Mouse (Mus musculus) MEL (cell line): ENCODE results near the gene Phf3. TPM values are rescaled to one million over a fixed set of nuclear protein-coding genes. Genes with fewer than 3 reads are reported as not detected.

Experiments used
- DNase-seq: peaks from one replicate; pipeline ENCODE4 v3.0.0; 2011; ENCODE audit warnings: low read depth, low spot score
- H3K27ac ChIP-seq: 2 replicates; pipeline ENCODE4 v1.5.1; 2012; ENCODE audit warnings: low read depth, mild to moderate bottlenecking, control low read depth, low read length, moderate library complexity; ENCODE audit not compliant: control insufficient read depth
- H3K27me3 ChIP-seq, 2 experiments: fragments of 150-350 bp in 1 of 2; sonication (generic) in 1 of 2; 2 replicates each; pipeline ENCODE4 v1.6.1; 2012; ENCODE audit warnings: low read length in 2 of 2, mild to moderate bottlenecking in 2 of 2, improper control_type of control experiment in 1 of 2, moderate library complexity in 1 of 2; ENCODE audit not compliant: insufficient read depth in 2 of 2, control insufficient read depth in 1 of 2
- H3K36me3 ChIP-seq, 2 experiments: 2 replicates each; pipeline ENCODE4 v1.6.1; 2012 to 2014; ENCODE audit warnings: low read length in 2 of 2, improper control_type of control experiment in 1 of 2, inconsistent platforms in 1 of 2, mild to moderate bottlenecking in 1 of 2; ENCODE audit not compliant: insufficient read depth in 2 of 2, control insufficient read depth in 1 of 2
- H3K4me1 ChIP-seq, 2 experiments: fragments of 150-350 bp in 1 of 2; sonication (generic) in 1 of 2; 2 replicates each; pipeline ENCODE4 v1.6.1; 2012; ENCODE audit warnings: low read length in 2 of 2, improper control_type of control experiment in 1 of 2, mild to moderate bottlenecking in 1 of 2; ENCODE audit not compliant: insufficient read depth in 2 of 2, control insufficient read depth in 1 of 2
- H3K4me3 ChIP-seq, 2 experiments: fragments of 150-350 bp in 1 of 2; sonication (generic) in 1 of 2; 2 replicates each; pipeline ENCODE4 v1.5.1; 2012; ENCODE audit warnings: low read depth in 2 of 2, low read length in 2 of 2, mild to moderate bottlenecking in 2 of 2, moderate library complexity in 2 of 2, control low read depth in 1 of 2, improper control_type of control experiment in 1 of 2; ENCODE audit not compliant: control insufficient read depth in 1 of 2, insufficient read depth in 1 of 2
- H3K79me2 ChIP-seq: 2 replicates; pipeline ENCODE4 v1.6.1; 2012; ENCODE audit warnings: mild to moderate bottlenecking, low read length, moderate library complexity; ENCODE audit not compliant: control insufficient read depth, poor library complexity, insufficient read depth
- H3K9ac ChIP-seq: 2 replicates; pipeline ENCODE4 v1.6.1; 2012; ENCODE audit warnings: low read depth, mild to moderate bottlenecking, control low read depth, low read length, moderate library complexity; ENCODE audit not compliant: control insufficient read depth, poor library complexity, severe bottlenecking
- H3K9me3 ChIP-seq: fragments of 150-350 bp; sonication (generic); replicated peaks from 2 replicates; pipeline ENCODE4 v1.6.1; 2012; ENCODE audit warnings: mild to moderate bottlenecking, low read length, improper control_type of control experiment, moderate library complexity; ENCODE audit not compliant: insufficient read depth
- BHLHE40 ChIP-seq: IDR thresholded peaks from 2 replicates; pipeline ENCODE4 v1.6.1; 2012; ENCODE audit warnings: low read depth, mild to moderate bottlenecking, inconsistent platforms, low read length, improper control_type of control experiment, borderline replicate concordance
- EP300 ChIP-seq, 2 experiments: IDR thresholded peaks; 2 replicates each; pipeline ENCODE4 v1.6.1; 2011; ENCODE audit warnings: improper control_type of control experiment in 2 of 2, low read length in 2 of 2, low read depth in 1 of 2, mild to moderate bottlenecking in 1 of 2
- ETS1 ChIP-seq: IDR thresholded peaks from 2 replicates; pipeline ENCODE4 v1.6.1; 2012; ENCODE audit warnings: low read depth, mild to moderate bottlenecking, inconsistent platforms, low read length, improper control_type of control experiment, moderate library complexity
- GABPA ChIP-seq: IDR thresholded peaks from 2 replicates; pipeline ENCODE4 v1.6.1; 2012; ENCODE audit warnings: low read depth, mild to moderate bottlenecking, inconsistent platforms, low read length, improper control_type of control experiment, moderate library complexity
- GATA1 ChIP-seq: IDR thresholded peaks from 2 replicates; pipeline ENCODE4 v1.6.1; 2011; ENCODE audit warnings: low read depth, low read length, improper control_type of control experiment
- HCFC1 ChIP-seq: IDR thresholded peaks from 2 replicates; pipeline ENCODE4 v1.6.1; 2012; ENCODE audit warnings: low read depth, mild to moderate bottlenecking, inconsistent platforms, low read length, improper control_type of control experiment, moderate library complexity
- MAFK ChIP-seq: IDR thresholded peaks from 2 replicates; pipeline ENCODE4 v1.6.1; 2011; ENCODE audit warnings: low read depth, mild to moderate bottlenecking, low read length, improper control_type of control experiment, borderline replicate concordance
- MXI1 ChIP-seq: IDR thresholded peaks from 2 replicates; pipeline ENCODE4 v1.6.1; 2011; ENCODE audit warnings: mild to moderate bottlenecking, low read depth, low read length, improper control_type of control experiment
- MYB ChIP-seq: IDR thresholded peaks from 2 replicates; pipeline ENCODE4 v1.6.1; 2011; ENCODE audit warnings: mild to moderate bottlenecking, low read depth, low read length, improper control_type of control experiment
- NELFE ChIP-seq: IDR thresholded peaks from 2 replicates; pipeline ENCODE4 v1.6.1; 2011; ENCODE audit warnings: low read depth, low read length, improper control_type of control experiment
- POLR2A ChIP-seq, 2 experiments: IDR thresholded peaks; 2 replicates each; pipeline ENCODE4 v1.6.1; 2011 to 2012; ENCODE audit warnings: low read length in 2 of 2, mild to moderate bottlenecking in 2 of 2, control low read depth in 1 of 2, improper control_type of control experiment in 1 of 2, low read depth in 1 of 2, moderate library complexity in 1 of 2; ENCODE audit not compliant: control insufficient read depth in 1 of 2, insufficient read depth in 1 of 2, poor library complexity in 1 of 2
- POLR2AphosphoS2 ChIP-seq: IDR thresholded peaks from 2 replicates; pipeline ENCODE4 v1.6.1; 2011; ENCODE audit warnings: low read length, improper control_type of control experiment
- RAD21 ChIP-seq: IDR thresholded peaks from 2 replicates; pipeline ENCODE4 v1.6.1; 2011; ENCODE audit warnings: mild to moderate bottlenecking, low read depth, low read length, improper control_type of control experiment
- RCOR1 ChIP-seq: IDR thresholded peaks from 2 replicates; pipeline ENCODE4 v1.6.1; 2012; ENCODE audit warnings: low read depth, mild to moderate bottlenecking, inconsistent platforms, low read length, improper control_type of control experiment
- SIN3A ChIP-seq: IDR thresholded peaks from 2 replicates; pipeline ENCODE4 v1.6.1; 2012; ENCODE audit warnings: low read length, improper control_type of control experiment, inconsistent platforms
- TAL1 ChIP-seq: IDR thresholded peaks from 2 replicates; pipeline ENCODE4 v1.6.1; 2012; ENCODE audit warnings: mild to moderate bottlenecking, inconsistent platforms, low read length, moderate library complexity, mixed read lengths
- TBP ChIP-seq: IDR thresholded peaks from 2 replicates; pipeline ENCODE4 v1.8.0; 2011; ENCODE audit warnings: low read depth, low read length, improper control_type of control experiment
- TCF12 ChIP-seq: IDR thresholded peaks from 2 replicates; pipeline ENCODE4 v1.6.1; 2014; ENCODE audit warnings: low read depth, mild to moderate bottlenecking, inconsistent platforms, low read length, improper control_type of control experiment, moderate library complexity
- UBTF ChIP-seq: IDR thresholded peaks from 2 replicates; pipeline ENCODE4 v1.6.1; 2012; ENCODE audit warnings: low read depth, mild to moderate bottlenecking, inconsistent platforms, low read length, improper control_type of control experiment, moderate library complexity, borderline replicate concordance; ENCODE audit not compliant: insufficient read depth
- USF2 ChIP-seq, 2 experiments: IDR thresholded peaks; 2 replicates each; pipeline ENCODE4 v1.6.1; 2011 to 2012; ENCODE audit warnings: improper control_type of control experiment in 2 of 2, low read length in 2 of 2, borderline replicate concordance in 1 of 2, inconsistent platforms in 1 of 2, low read depth in 1 of 2, mild to moderate bottlenecking in 1 of 2; ENCODE audit not compliant: insufficient read depth in 1 of 2
- ZC3H11A ChIP-seq: IDR thresholded peaks from 2 replicates; pipeline ENCODE4 v1.6.1; 2012; ENCODE audit warnings: low read depth, mild to moderate bottlenecking, inconsistent platforms, low read length, improper control_type of control experiment
- ZKSCAN1 ChIP-seq: IDR thresholded peaks from 2 replicates; pipeline ENCODE4 v1.6.1; 2012; ENCODE audit warnings: low read depth, mild to moderate bottlenecking, inconsistent platforms, low read length, improper control_type of control experiment, moderate library complexity
- ZMIZ1 ChIP-seq: IDR thresholded peaks from 2 replicates; pipeline ENCODE4 v1.6.1; 2012; ENCODE audit warnings: low read depth, mild to moderate bottlenecking, inconsistent platforms, low read length, improper control_type of control experiment, moderate library complexity
- polyA plus RNA-seq, 2 experiments: library from polyadenylated mRNA; stranded (reverse) in 1 of 2; unstranded in 1 of 2; fragments of >175 nt in 1 of 2; fragments of >200 nt in 1 of 2; gene quantifications; 2 replicates each; pipeline versions ENCODE4 v1.2.1 to v1.2.4; 2012; ENCODE audit warnings: low replicate concordance in 2 of 2, low read depth in 1 of 2; ENCODE audit not compliant: insufficient read length in 2 of 2, insufficient read depth in 1 of 2, missing spikeins in 1 of 2
- total RNA-seq: library from RNA; depleted of rRNA; stranded (reverse); fragments of 300-350 nt; gene quantifications from 2 replicates; pipeline ENCODE4 v1.2.3, GENCODE M21; 2012

The Phf3 gene
- total and polyA plus RNA-seq, 3 experiments: 32.5 to 606 (median 50.6) TPM

- H3K27me3 ChIP-seq: no peaks in the 10 kb centered on the region
- DNase-seq: no peak
- H3K9me3 ChIP-seq: no peaks in the 10 kb centered on the region
- H3K36me3 ChIP-seq: peaks cover 3 to 34% of the 10 kb centered on the region in 2 experiments; a peak in 3 of 4 replicates
- TF ChIP-seq HCFC1: no peak
- peak; percentile 38; the same call in 1 of the 2 replicates for TF ChIP-seq RCOR1
- no peak overlapping the region for H3K4me3 ChIP-seq
- no peak overlapping the region for H3K9ac ChIP-seq
- peaks cover 17 to 24% of the 10 kb centered on the region in 2 experiments for H3K4me1 ChIP-seq
- H3K27ac ChIP-seq: no peak overlapping the region
- peaks cover 27% of the 10 kb centered on the region for H3K79me2 ChIP-seq
Observed at GRCm38 (mm10) chr1:30850906-30851305, 22.8 kb downstream of the Phf3 start.

- no peak for DNase-seq
- peaks cover 29% of the 10 kb centered on the region for H3K79me2 ChIP-seq
- no peaks in the 10 kb centered on the region for H3K9me3 ChIP-seq
- H3K9ac ChIP-seq: no peak overlapping the region
- H3K27ac ChIP-seq: peak overlapping the region; percentile 24; the same call in 1 of the 2 replicates
- peaks cover 17 to 24% of the 10 kb centered on the region in 2 experiments for H3K4me1 ChIP-seq
- peaks cover 3 to 34% of the 10 kb centered on the region in 2 experiments; a peak in 3 of 4 replicates for H3K36me3 ChIP-seq
- no peaks in the 10 kb centered on the region for H3K27me3 ChIP-seq
- TF ChIP-seq GATA1 (peak; percentile 65; the same call in 1 of the 2 replicates), POLR2A (IDR thresholded peaks at IDR 0.05; ENCODE audit: control insufficient read depth in 1 of 2, insufficient read depth in 1 of 2, low read depth in 1 of 2, low read length in 2 of 2, poor library complexity in 1 of 2) (no peak), MAFK (no peak), USF2 (IDR thresholded peaks at IDR 0.05; ENCODE audit: borderline replicate concordance in 1 of 2, insufficient read depth in 1 of 2, low read depth in 1 of 2, low read length in 2 of 2) (no peak), GABPA (no peak), ETS1 (0 out of 2 replicates have a peak, but pooled peaks have one; percentile 12), MXI1 (no peak), POLR2AphosphoS2 (no peak), TAL1 (no peak), RAD21 (no peak), ZKSCAN1 (no peak), RCOR1 (peak; percentile 65), UBTF (no peak), ZC3H11A (no peak), ZMIZ1 (no peak), SIN3A (no peak; the same call in 1 of the 2 replicates), NELFE (no peak), BHLHE40 (peak; percentile 46; the same call in 1 of the 2 replicates), TBP (no peak), MYB (no peak), TCF12 (peak; percentile 47; the same call in 1 of the 2 replicates), EP300 (IDR thresholded peaks at IDR 0.05; ENCODE audit: low read depth in 1 of 2, low read length in 2 of 2) (peak; percentile 43 to 60; a peak in 2 of 4 replicates)
- H3K4me3 ChIP-seq: no peak overlapping the region
Observed at GRCm38 (mm10) chr1:30849955-30850354, 23.8 kb downstream of the Phf3 start.
